Mouse (Mus musculus) urinary bladder, postnatal 25 days (tissue): Measurements from ENCODE around the gene 9030612E09Rik.

Experiments
- DNase-seq: peaks from one replicate; pipeline ENCODE4 v3.0.0; 2022; ENCODE audit warnings: low spot score

The 9030612E09Rik gene

GRCm38 (mm10) chr10:43174326-43175155 is at the start of gene 9030612E09Rik, which contains the start of gene Sobp:
9030612E09Rik (plus strand) TSS chr10:43174704.
Sobp (minus strand) TSS chr10:43174530.
- peak; percentile 38 for DNase-seq

GRCm38 (mm10) chr10:43128750-43129149 is 45.8 kb upstream of the 9030612E09Rik start:
- no peak for DNase-seq

GRCm38 (mm10) chr10:43134027-43134426 is 40.5 kb upstream of the 9030612E09Rik start:
- DNase-seq, result no peak

- DNase-seq, result no peak
Measured at GRCm38 (mm10) chr10:43143173-43143572, 31.3 kb upstream of the 9030612E09Rik start.

- no peak for DNase-seq
Measured at GRCm38 (mm10) chr10:43148456-43148855, 26.0 kb upstream of the 9030612E09Rik start.

GRCm38 (mm10) chr10:43152643-43153042 is 21.9 kb upstream of the 9030612E09Rik start:
- no peak for DNase-seq

GRCm38 (mm10) chr10:43155046-43155560 is 19.4 kb upstream of the 9030612E09Rik start:
- peak; percentile 27 for DNase-seq

GRCm38 (mm10) chr10:43158917-43159316 is 15.6 kb upstream of the 9030612E09Rik start:
- no peak for DNase-seq

- DNase-seq, result no peak
Measured at GRCm38 (mm10) chr10:43159333-43159732, 15.2 kb upstream of the 9030612E09Rik start.

- no peak for DNase-seq
Measured at GRCm38 (mm10) chr10:43162318-43162717, 12.2 kb upstream of the 9030612E09Rik start.

GRCm38 (mm10) chr10:43164406-43164805 is 10.1 kb upstream of the 9030612E09Rik start:
- DNase-seq, result no peak

- DNase-seq, result no peak
Measured at GRCm38 (mm10) chr10:43166146-43166545, 8.4 kb upstream of the 9030612E09Rik start.

- DNase-seq, result no peak
Measured at GRCm38 (mm10) chr10:43166817-43167216, 7.7 kb upstream of the 9030612E09Rik start.

GRCm38 (mm10) chr10:43168847-43169246 is 5.7 kb upstream of the 9030612E09Rik start:
- DNase-seq, result no peak

- no peak for DNase-seq
Measured at GRCm38 (mm10) chr10:43171106-43171505, 3.4 kb upstream of the 9030612E09Rik start.

GRCm38 (mm10) chr10:43172066-43172465 is 2.4 kb upstream of the 9030612E09Rik start:
- DNase-seq, result no peak

GRCm38 (mm10) chr10:43172554-43172953 is 1.9 kb upstream of the 9030612E09Rik start:
- no peak for DNase-seq

GRCm38 (mm10) chr10:43173141-43173827 is 1.2 kb upstream of the 9030612E09Rik start:
- DNase-seq, result peak; percentile 52

GRCm38 (mm10) chr10:43173828-43174325 is 627 bp upstream of the 9030612E09Rik start:
- peak; percentile 6 for DNase-seq

- DNase-seq, result no peak
Measured at GRCm38 (mm10) chr10:43175156-43175601, 675 bp downstream of the 9030612E09Rik start.

- DNase-seq, result no peak
Measured at GRCm38 (mm10) chr10:43180313-43180912, 5.9 kb downstream of the 9030612E09Rik start.

GRCm38 (mm10) chr10:43200206-43200605 is 25.7 kb downstream of the 9030612E09Rik start:
- DNase-seq, result no peak
